Mouse (Mus musculus): ENCODE measurements at regions not wholly inside any gene's neighbourhood (a gene's known extent, or its start where the extent isn't known, plus 50 kb on each side); places are given as distances from the start of the nearest gene placed in this dataset.
"Not testable (repeated sequence)": the region's sequence is repeated elsewhere in the genome, so short reads cannot be mapped to it uniquely, and the experiment has no call there.

DNA sequence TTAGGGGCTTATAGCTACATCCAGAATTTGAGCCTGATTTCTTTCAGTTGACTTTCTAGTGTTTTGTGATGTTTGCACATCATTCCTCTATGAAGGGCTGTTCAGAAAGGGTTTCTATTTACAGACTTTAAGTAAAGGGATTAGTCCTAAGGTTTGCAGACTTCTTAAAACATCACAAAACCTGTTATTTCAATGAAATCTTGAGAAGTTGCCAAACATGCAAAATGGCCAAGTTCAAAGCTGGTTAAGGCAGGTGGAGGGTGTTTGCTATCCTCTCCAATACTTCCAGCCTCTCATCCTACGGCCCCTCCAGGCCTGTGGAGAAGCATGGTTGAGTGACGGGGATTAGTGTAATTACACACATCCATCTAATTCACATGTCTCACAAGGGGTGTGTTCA lies 136.6 kb downstream of the Phlda1 start:
- Histone ChIP-seq H3K36me3 (no peaks in the 10 kb centered on the region), H3K27ac (no peak overlapping the region), H3K9me3 (replicated peaks) (no peaks in the 10 kb centered on the region), H3K4me3 (replicated peaks) (no peak overlapping the region), H3K4me2 (no peak overlapping the region), H3K4me1 (replicated peaks) (no peaks in the 10 kb centered on the region), H3K9ac (no peak overlapping the region), H3K27me3 (no peaks in the 10 kb centered on the region)
- no peak for ATAC-seq (ENCODE audit: low read depth)
- no peak for DNase-seq
- WGBS (ENCODE audit: insufficient replicate concordance): 73% methylated on average over 2 of the region's 2 CpGs

DNA sequence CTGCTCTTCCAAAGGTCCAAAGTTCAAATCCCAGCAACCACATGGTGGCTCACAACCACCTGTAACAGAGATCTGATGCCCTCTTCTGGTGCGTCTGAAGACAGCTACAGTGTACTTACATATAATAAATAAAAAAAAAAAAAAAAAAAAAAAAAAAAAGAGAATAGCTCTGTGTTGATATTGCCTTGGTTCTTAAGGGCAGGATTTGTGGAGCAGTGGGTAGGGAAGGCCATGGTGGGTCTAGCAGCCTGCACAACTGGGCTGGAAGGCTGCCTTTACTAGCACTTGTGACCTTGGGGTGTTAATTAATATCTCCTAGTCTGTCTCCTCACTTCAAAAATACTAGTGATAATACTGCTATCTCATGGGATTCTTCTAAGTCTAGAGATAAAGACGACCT lies 147.7 kb downstream of the Phlda1 start:
- not testable (repeated sequence) for H3K9me3 ChIP-seq (replicated peaks); H3K9ac ChIP-seq; H3K4me1 ChIP-seq (replicated peaks); H3K4me3 ChIP-seq (replicated peaks); ATAC-seq (ENCODE audit: low read depth); H3K27me3 ChIP-seq; H3K27ac ChIP-seq; DNase-seq; H3K36me3 ChIP-seq; H3K4me2 ChIP-seq
- WGBS (ENCODE audit: insufficient replicate concordance): 55% methylated on average over 1 of the region's 2 CpGs

DNA sequence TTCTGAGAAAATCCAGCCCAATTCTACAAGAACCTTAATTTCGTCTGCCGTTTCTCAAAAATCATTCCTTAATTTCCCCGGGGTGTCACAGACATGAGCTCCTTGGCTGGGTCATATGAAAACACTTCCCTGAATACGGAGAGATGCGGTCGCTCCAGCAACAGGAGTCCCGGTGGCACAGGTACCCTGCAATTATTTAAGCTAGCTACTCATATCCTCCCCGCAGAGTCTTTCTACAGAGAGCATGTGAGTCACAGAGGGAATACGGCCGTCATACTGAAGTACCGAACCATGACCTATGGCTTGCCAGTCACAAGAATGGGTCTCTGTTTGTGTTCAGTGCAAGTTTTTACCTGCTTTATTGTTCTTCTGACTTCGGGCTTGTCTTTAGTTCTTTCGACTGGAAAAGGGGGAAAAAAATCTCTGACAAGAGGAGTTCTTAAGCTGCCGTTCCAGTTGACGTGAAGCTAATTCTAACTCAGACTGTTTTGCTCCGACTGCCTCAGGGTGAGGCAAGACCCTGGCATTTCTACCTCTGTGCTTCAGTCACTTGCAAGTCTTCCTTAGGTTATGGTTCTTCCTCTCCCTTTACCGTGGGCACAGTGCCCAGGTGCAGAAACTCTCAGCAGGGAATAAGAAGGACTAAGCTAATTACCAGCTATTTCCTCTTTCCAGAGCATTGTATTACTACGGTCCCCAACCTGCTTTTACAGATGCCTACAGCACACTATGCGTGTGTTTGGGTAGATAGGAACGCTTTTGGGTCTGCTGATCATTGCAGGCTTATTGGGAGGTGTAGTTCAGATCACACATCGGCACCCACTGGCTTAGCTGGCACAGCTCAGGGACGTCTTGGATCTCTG lies 148.5 kb downstream of the Phlda1 start:
- no peak overlapping the region for H3K4me2 ChIP-seq
- ATAC-seq (ENCODE audit: low read depth): no peak
- 69% methylated on average over 22 of the region's 22 CpGs for WGBS (ENCODE audit: insufficient replicate concordance)
- H3K27ac ChIP-seq: no peak overlapping the region
- no peak for DNase-seq
- no peaks in the 10 kb centered on the region for H3K27me3 ChIP-seq
- no peaks in the 10 kb centered on the region for H3K36me3 ChIP-seq
- H3K9ac ChIP-seq: no peak overlapping the region
- no peaks in the 10 kb centered on the region for H3K4me1 ChIP-seq (replicated peaks)
- no peak overlapping the region for H3K4me3 ChIP-seq (replicated peaks)
- no peaks in the 10 kb centered on the region for H3K9me3 ChIP-seq (replicated peaks)

DNA sequence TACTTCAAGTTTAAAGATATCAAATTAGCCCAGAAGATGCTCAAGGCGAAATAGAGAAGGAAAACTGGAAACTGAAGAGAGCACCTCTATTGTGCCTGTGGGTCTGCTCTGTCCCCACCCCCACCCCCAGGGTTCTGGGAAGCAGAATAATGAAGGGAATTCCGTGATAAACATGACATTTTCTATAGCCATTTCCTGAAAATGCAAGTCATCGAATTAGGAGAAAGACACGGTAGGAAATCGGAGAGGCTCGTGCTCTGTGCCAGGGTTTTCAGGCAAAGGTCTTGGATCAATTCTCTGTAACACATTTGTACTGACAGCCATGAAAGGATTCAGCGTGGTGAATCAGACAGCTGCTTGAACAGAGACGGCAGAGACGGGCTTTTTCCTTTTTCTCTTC lies 152.7 kb downstream of the Phlda1 start:
- no peak for DNase-seq

DNA sequence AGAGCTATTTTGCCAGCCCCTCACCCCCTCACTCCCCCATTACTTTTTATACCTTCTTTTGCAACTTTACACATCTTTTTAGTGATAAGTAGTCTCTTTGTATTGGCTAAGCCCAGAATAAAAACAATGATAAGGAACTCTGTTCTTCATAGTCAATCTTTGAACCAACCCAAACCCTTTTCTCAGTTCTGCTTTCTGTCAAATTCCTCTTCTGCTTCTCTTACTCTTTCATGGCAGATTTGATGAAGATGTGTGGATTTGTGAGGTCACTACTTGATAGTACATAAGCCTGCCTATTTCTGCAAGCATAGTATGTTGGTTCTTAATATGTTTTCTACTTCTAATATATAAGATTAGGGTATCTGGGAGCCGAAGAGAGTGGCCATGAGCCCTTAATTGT lies 156.6 kb downstream of the Phlda1 start:
- Histone ChIP-seq H3K9ac (no peak overlapping the region), H3K27ac (no peak overlapping the region), H3K27me3 (no peaks in the 10 kb centered on the region), H3K36me3 (no peaks in the 10 kb centered on the region), H3K4me2 (no peak overlapping the region), H3K4me1 (replicated peaks) (no peaks in the 10 kb centered on the region), H3K9me3 (replicated peaks) (no peaks in the 10 kb centered on the region), H3K4me3 (replicated peaks) (no peak overlapping the region)
- ATAC-seq (ENCODE audit: low read depth) (no peak), DNase-seq (no peak)
- 55% methylated on average over 1 of the region's 1 CpGs for WGBS (ENCODE audit: insufficient replicate concordance)

More for the DNA sequence above, 152.7 kb downstream of the Phlda1 start:
- Histone ChIP-seq H3K27ac (no peak overlapping the region), H3K4me3 (replicated peaks) (no peak overlapping the region), H3K9me3 (replicated peaks) (no peaks in the 10 kb centered on the region), H3K9ac (no peak overlapping the region), H3K4me2 (no peak overlapping the region), H3K27me3 (no peaks in the 10 kb centered on the region), H3K36me3 (no peaks in the 10 kb centered on the region), H3K4me1 (replicated peaks) (no peaks in the 10 kb centered on the region)
- WGBS (ENCODE audit: insufficient replicate concordance): 64% methylated on average over 9 of the region's 9 CpGs
- ATAC-seq (ENCODE audit: low read depth): no peak

DNA sequence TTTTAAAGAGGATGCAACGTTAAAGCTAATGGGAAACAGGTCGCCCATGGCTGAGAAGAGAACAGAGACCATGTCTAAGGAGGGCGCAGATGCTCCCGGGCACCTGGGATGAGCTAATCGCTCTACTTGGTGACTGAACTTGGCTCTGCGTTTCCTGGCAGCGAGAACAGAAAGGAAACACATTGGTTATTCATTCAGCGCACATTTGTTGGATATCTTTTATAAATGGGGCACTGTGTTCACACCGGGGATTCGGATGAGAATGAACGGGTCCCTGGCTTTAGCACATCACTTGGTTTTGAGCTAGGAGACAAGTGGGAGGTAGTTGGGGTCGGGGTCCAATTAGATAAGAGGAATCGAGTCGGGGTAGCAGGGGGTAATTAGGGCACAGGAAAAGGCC lies 159.7 kb downstream of the Phlda1 start:
- ATAC-seq (ENCODE audit: low read depth): no peak
- no peak for DNase-seq
- Histone ChIP-seq H3K9me3 (replicated peaks) (no peaks in the 10 kb centered on the region), H3K4me3 (replicated peaks) (no peak overlapping the region), H3K27me3 (no peaks in the 10 kb centered on the region), H3K27ac (no peak overlapping the region), H3K4me2 (no peak overlapping the region), H3K4me1 (replicated peaks) (peaks cover 22% of the 10 kb centered on the region), H3K9ac (no peak overlapping the region), H3K36me3 (no peaks in the 10 kb centered on the region)
- WGBS (ENCODE audit: insufficient replicate concordance): 67% methylated on average over 14 of the region's 14 CpGs

DNA sequence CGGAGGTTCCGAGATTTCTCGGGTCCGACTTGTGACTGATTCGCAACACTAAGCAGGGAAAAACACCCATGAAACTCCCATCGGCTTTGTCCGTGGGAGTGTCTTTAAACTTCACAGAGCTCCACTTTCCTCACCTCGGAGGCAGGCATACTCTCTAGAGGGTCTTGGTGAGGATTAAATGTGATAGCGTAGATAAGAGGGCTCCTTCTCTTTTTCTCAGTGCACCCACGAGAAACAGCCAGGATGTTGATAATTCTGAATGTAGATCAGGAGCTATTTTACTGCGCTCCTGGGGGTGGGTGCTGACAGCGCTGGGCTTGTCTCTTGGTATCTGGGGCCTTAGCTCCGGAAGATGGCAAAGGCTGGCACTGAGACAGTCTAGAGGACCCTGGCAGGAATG lies 160.9 kb downstream of the Phlda1 start:
- Histone ChIP-seq H3K9ac (no peak overlapping the region), H3K27ac (no peak overlapping the region)

DNA sequence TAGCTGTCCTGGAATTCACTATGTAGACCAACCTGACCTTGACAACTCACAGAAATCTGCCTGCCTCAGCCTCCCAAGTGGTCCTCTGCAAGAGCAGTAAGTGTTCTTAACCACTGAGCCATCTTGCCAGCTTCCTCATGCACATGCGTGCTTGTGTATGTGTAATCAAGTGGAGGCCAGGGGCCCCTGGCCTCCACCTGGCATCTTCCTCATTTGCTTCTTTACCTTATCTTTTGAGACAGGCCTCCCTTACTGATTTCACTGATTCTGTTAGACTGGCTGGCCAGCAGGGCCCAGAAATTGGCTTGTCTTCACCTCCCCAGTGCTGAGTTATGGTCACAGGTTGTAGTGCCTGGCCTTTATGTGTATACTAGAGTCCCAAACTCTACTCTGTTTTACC lies 162.6 kb downstream of the Phlda1 start:
- Histone ChIP-seq H3K9me3 (replicated peaks) (no peaks in the 10 kb centered on the region), H3K36me3 (no peaks in the 10 kb centered on the region), H3K27me3 (no peaks in the 10 kb centered on the region; the same call in 1 of the 2 replicates), H3K4me2 (no peak overlapping the region), H3K27ac (no peak overlapping the region), H3K9ac (no peak overlapping the region), H3K4me1 (replicated peaks) (peaks cover 39% of the 10 kb centered on the region), H3K4me3 (replicated peaks) (no peak overlapping the region)
- ATAC-seq (ENCODE audit: low read depth) (peak; percentile 81), DNase-seq (peak; percentile 15)
- WGBS (ENCODE audit: insufficient replicate concordance): 12% methylated on average over 1 of the region's 1 CpGs

More for the DNA sequence above, 160.9 kb downstream of the Phlda1 start:
- DNase-seq: no peak
- no peaks in the 10 kb centered on the region for H3K9me3 ChIP-seq (replicated peaks)
- no peaks in the 10 kb centered on the region for H3K36me3 ChIP-seq
- no peak overlapping the region for H3K4me3 ChIP-seq (replicated peaks)
- 57% methylated on average over 13 of the region's 13 CpGs for WGBS (ENCODE audit: insufficient replicate concordance)
- ATAC-seq (ENCODE audit: low read depth): no peak
- peaks cover 22% of the 10 kb centered on the region for H3K4me1 ChIP-seq (replicated peaks)
- no peaks in the 10 kb centered on the region for H3K27me3 ChIP-seq
- H3K4me2 ChIP-seq: no peak overlapping the region

DNA sequence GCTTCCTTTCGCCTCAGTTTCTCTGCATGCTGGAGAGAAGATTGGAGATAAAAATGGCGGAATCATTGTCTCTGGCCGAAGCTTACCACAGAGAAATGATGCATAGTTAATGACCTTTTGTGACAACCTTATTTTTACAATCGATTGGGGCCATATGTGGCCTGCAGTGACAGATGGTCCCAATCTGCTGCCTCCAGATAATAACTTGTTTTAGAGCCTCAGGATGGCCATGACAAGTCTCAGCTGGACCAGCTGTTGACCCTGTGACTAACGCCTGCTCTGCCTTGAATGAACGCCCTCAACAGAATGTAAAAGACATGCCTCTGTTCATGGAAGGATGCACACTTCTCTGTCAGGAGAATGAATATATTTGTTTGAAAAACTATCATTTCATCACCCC lies 163.6 kb downstream of the Phlda1 start:
- WGBS (ENCODE audit: insufficient replicate concordance): 36% methylated on average over 6 of the region's 6 CpGs
- no peaks in the 10 kb centered on the region for H3K9me3 ChIP-seq (replicated peaks)
- no peak overlapping the region for H3K4me2 ChIP-seq
- no peak overlapping the region for H3K9ac ChIP-seq
- no peak overlapping the region for H3K27ac ChIP-seq
- H3K27me3 ChIP-seq: no peaks in the 10 kb centered on the region; the same call in 1 of the 2 replicates
- 0 out of 2 replicates have a peak, but pooled peaks have one; percentile 18 for ATAC-seq (ENCODE audit: low read depth)
- DNase-seq: no peak
- H3K36me3 ChIP-seq: no peaks in the 10 kb centered on the region
- H3K4me3 ChIP-seq (replicated peaks): no peak overlapping the region
- peaks cover 42% of the 10 kb centered on the region for H3K4me1 ChIP-seq (replicated peaks)

DNA sequence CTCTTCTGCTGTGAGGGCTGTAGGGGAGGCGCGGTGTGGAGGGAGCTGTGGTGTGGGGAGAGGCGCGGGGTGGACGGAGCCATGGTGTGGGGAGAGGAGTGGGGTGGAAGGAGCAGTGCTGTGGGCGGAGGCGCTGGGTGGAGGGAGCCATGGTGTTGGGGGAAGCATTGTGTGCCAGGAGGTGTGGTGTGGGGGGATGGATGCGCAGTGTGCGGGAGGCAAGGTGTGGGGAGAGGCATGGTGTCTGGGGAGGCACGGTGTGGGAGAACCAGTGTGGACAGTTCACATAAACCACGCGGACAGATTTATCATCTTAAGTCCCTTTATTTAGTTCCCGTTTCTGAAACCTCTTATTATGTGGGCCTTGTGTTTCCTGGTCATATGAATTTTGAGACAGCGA lies 164.6 kb downstream of the Phlda1 start:
- 70% methylated on average over 14 of the region's 14 CpGs for WGBS (ENCODE audit: insufficient replicate concordance)
- ATAC-seq (ENCODE audit: low read depth) (no peak; the same call in 1 of the 2 replicates), DNase-seq (no peak)
- H3K9ac ChIP-seq: no peak overlapping the region
- no peak overlapping the region for H3K4me2 ChIP-seq
- no peaks in the 10 kb centered on the region; the same call in 1 of the 2 replicates for H3K27me3 ChIP-seq
- H3K4me3 ChIP-seq (replicated peaks): no peak overlapping the region
- peaks cover 42% of the 10 kb centered on the region for H3K4me1 ChIP-seq (replicated peaks)
- no peaks in the 10 kb centered on the region for H3K9me3 ChIP-seq (replicated peaks)
- H3K36me3 ChIP-seq: no peaks in the 10 kb centered on the region
- no peak overlapping the region for H3K27ac ChIP-seq

DNA sequence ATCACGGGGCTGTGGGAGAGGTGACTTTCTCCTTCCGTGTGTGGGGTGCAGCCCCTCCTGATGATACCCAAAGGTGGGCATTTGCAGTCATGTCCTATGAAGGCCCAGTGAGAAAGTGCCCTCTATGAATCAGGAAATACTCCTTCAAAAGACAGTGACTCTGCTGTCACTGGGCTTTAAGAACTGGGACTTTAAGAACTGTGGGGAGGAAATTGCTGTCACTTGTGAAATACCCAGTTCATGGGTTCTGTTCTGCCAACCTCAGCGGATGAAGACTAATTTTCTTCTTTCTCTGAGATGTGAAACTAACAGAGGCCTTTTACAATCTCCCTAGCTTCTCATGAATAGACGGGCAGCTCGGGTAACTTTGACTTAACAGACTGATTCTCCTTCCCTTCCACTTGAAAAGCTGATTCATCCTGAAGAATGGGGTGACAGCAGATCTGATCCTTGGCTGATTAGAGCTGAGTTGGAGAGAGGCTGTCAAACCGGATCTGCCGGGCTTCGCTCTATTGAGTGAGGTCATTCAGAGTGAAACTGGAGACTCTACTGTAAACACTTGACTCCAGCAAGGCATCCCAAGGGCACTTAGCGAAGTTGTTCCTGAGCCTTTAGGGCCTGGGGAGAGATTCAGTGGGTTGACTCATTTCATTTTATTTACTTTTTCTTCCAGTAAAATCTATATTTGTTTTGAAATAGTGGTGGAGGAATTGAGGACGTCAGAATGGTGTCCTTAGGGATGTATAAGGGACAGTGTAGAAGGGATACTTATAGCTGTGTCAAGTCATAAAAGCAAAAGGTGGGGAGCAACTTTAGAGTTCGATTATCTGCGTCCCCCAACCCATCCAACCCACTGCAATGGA lies 166.6 kb downstream of the Phlda1 start:
- WGBS (ENCODE audit: insufficient replicate concordance): 23% methylated on average over 12 of the region's 12 CpGs
- Histone ChIP-seq H3K9me3 (replicated peaks) (no peaks in the 10 kb centered on the region), H3K4me3 (replicated peaks) (no peak overlapping the region), H3K4me1 (replicated peaks) (peaks cover 50% of the 10 kb centered on the region), H3K36me3 (no peaks in the 10 kb centered on the region), H3K4me2 (no peak overlapping the region), H3K27me3 (no peaks in the 10 kb centered on the region; the same call in 1 of the 2 replicates), H3K9ac (no peak overlapping the region), H3K27ac (peak overlapping the region; percentile 50)
- DNase-seq (no peak), ATAC-seq (ENCODE audit: low read depth) (no peak)

All from liver, embryonic 13.5 days (tissue).